Mouse (Mus musculus) ES-E14 (cell line): Measurements from ENCODE around the gene Gm960. TPM values are rescaled to one million over a fixed set of nuclear protein-coding genes. Genes with fewer than 3 reads are reported as not detected.
A peak's percentile ranks its signal among the peaks of the same experiment; 100 is the strongest.

Experiments
- DNase-seq: peaks from one replicate; pipeline ENCODE4 v3.0.0-alpha.2; 2013; ENCODE audit warnings: low read depth, low spot score
- H3K27ac ChIP-seq: 2 replicates; pipeline ENCODE4 v1.5.1; 2012; ENCODE audit warnings: low read depth, mild to moderate bottlenecking, low read length, moderate library complexity, mixed read lengths; ENCODE audit not compliant: poor library complexity, insufficient read depth, severe bottlenecking
- H3K36me3 ChIP-seq: 2 replicates; pipeline ENCODE4 v1.6.1; 2012; ENCODE audit warnings: mild to moderate bottlenecking, low read length, moderate library complexity, mixed read lengths; ENCODE audit not compliant: control insufficient read depth, poor library complexity, insufficient read depth, severe bottlenecking
- H3K4me1 ChIP-seq, 2 experiments: fragments of 150-350 bp in 1 of 2; sonication (generic) in 1 of 2; 2 replicates each; pipeline ENCODE4 v1.6.1; 2012; ENCODE audit warnings: low read length in 2 of 2, mild to moderate bottlenecking in 1 of 2, mixed read lengths in 1 of 2; ENCODE audit not compliant: control insufficient read depth in 2 of 2, insufficient read depth in 2 of 2, poor library complexity in 1 of 2
- H3K4me3 ChIP-seq, 2 experiments: fragments of 150-350 bp in 1 of 2; sonication (generic) in 1 of 2; 2 replicates each; pipeline ENCODE4 v1.5.1; 2012; ENCODE audit warnings: low read length in 2 of 2, low read depth in 1 of 2, mild to moderate bottlenecking in 1 of 2, mixed read lengths in 1 of 2; ENCODE audit not compliant: insufficient read depth in 1 of 2, poor library complexity in 1 of 2, severe bottlenecking in 1 of 2
- H3K9ac ChIP-seq: 2 replicates; pipeline ENCODE4 v1.6.1; 2012; ENCODE audit warnings: low read depth, mild to moderate bottlenecking, low read length, mixed read lengths; ENCODE audit not compliant: poor library complexity, insufficient read depth, severe bottlenecking
- H3K9me3 ChIP-seq: fragments of 150-350 bp; sonication (generic); 2 replicates; pipeline ENCODE4 v1.6.1; 2012; ENCODE audit warnings: low read depth, mild to moderate bottlenecking, low read length; ENCODE audit not compliant: control insufficient read depth, insufficient read depth
- CHD2 ChIP-seq: IDR thresholded peaks from 2 replicates; pipeline ENCODE4 v1.6.1; 2014; ENCODE audit warnings: mild to moderate bottlenecking, low read depth, low read length, inconsistent platforms
- HCFC1 ChIP-seq: IDR thresholded peaks from 2 replicates; pipeline ENCODE4 v1.6.1; 2012; ENCODE audit warnings: low read length, inconsistent platforms, borderline replicate concordance; ENCODE audit not compliant: insufficient read depth
- MAFK ChIP-seq: IDR thresholded peaks from 2 replicates; pipeline ENCODE4 v1.6.1; 2014; ENCODE audit warnings: mild to moderate bottlenecking, low read depth, low read length, inconsistent platforms; ENCODE audit not compliant: insufficient read depth
- ZC3H11A ChIP-seq: IDR thresholded peaks from 2 replicates; pipeline ENCODE4 v1.6.1; 2012; ENCODE audit warnings: low read depth, mild to moderate bottlenecking, inconsistent platforms, low read length, borderline replicate concordance
- ZNF384 ChIP-seq: IDR thresholded peaks from 2 replicates; pipeline ENCODE4 v1.6.1; 2012; ENCODE audit warnings: low read depth, low read length, inconsistent platforms
- in situ Hi-C, 2 experiments: fragments of 600-800 bp; cut with MboI; formaldehyde crosslinking; loops; one replicate each; pipeline ENCODE4 v1.15.1; 2025; ENCODE audit warnings: low sequenced_read_pairs in 2 of 2, inconsistent platforms in 1 of 2; ENCODE audit not compliant: unreplicated experiment in 2 of 2
- total RNA-seq: library from RNA; depleted of rRNA; stranded (reverse); fragments of 300-350 nt; gene quantifications from 2 replicates; pipeline ENCODE4 v1.2.3, GENCODE M21; 2012

The Gm960 gene
- total RNA-seq, 1 experiment = 1.1 TPM

DNA sequence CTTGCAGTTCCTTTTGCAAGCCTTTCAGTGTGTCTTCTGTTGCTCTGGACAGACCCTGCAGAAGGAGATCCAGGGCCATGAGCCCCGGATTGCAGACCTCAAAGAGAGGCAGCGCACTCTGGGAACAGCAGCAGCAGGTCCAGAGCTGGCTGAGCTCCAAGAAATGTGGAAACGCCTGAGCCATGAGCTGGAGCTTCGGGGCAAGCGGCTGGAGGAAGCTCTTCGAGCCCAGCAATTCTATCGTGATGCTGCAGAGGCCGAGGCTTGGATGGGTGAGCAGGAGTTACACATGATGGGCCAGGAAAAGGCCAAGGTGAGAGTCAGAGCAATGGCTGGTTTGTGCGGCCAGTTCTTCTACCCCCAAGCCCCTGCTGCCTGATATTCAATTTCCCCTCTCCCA lies 46.6 kb upstream of the Gm960 start:
- no peak overlapping the region for H3K4me3 ChIP-seq
- in situ Hi-C loops = loop anchor here in 1 of 2 experiments (25.0 kb wide), 1 partner anchor 108 kb away; the partner anchor contains the start of gene Rce1
- H3K4me1 ChIP-seq = no peaks in the 10 kb centered on the region
- H3K9ac ChIP-seq = no peak overlapping the region
- H3K27ac ChIP-seq = no peak overlapping the region
- H3K36me3 ChIP-seq = peaks cover 8% of the 10 kb centered on the region; the same call in 1 of the 2 replicates
- TF ChIP-seq ZC3H11A = no peak
- TF ChIP-seq ZNF384 = no peak
- TF ChIP-seq MAFK = no peak
- no peak for TF ChIP-seq HCFC1
- TF ChIP-seq CHD2 = no peak
- no peaks in the 10 kb centered on the region for H3K9me3 ChIP-seq
- no peak for DNase-seq

DNA sequence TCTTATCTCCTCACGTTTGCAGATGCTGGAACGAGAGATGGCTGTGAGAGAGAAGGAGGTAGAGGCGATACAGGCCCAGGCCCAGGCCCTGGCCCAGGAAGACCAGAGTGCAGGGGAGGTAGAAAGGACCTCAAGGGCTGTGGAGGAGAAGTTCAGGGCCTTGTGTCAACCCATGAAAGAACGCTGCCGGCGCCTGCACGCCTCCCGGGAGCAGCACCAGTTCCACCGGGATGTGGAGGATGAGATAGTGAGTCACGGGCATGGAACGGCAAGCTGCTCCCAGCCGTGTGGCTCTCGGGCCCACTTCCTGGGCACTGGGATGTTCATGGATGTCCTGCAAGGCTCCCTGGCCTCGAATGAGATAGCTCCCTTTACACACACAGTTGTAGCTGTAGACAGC lies 45.6 kb upstream of the Gm960 start:
- DNase-seq = no peak
- H3K9me3 ChIP-seq = no peaks in the 10 kb centered on the region
- no peak overlapping the region for H3K27ac ChIP-seq
- peaks cover 11% of the 10 kb centered on the region; the same call in 1 of the 2 replicates for H3K36me3 ChIP-seq
- H3K4me3 ChIP-seq = no peak overlapping the region
- H3K4me1 ChIP-seq = peaks cover 0 to 2% of the 10 kb centered on the region in 2 experiments; a peak in 1 of 4 replicates
- TF ChIP-seq CHD2 (no peak), ZC3H11A (no peak), MAFK (no peak), HCFC1 (no peak), ZNF384 (no peak)
- in situ Hi-C loops = loop anchor here (5.0 to 25.0 kb wide), 2 partner anchors 97 to 107 kb away; partner anchors contain the start of gene Rce1 (in 1 of the 2)
- H3K9ac ChIP-seq = no peak overlapping the region

DNA sequence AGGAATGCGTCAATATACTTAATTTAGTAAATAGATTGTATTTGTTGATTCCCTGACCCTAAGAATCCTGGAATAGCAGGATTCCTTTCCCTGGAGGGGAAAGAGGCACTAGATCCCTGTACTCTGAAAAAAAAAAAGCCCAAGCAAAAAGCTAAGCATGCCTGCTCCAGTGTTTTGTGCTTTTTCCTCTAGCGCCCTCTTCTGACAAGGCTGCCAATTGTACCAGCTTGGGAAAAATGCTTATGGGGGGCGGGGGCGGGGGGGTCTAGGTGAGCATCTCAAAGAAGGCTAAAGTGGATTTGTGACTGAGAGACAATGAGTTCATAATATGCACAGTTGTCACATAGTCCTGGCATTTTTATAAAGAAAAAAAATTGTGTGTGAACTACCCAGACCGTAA lies 45.1 kb upstream of the Gm960 start:
- no peak overlapping the region for H3K27ac ChIP-seq
- in situ Hi-C loops = loop anchor here (5.0 to 25.0 kb wide), 2 partner anchors 96 to 106 kb away; partner anchors contain the start of gene Rce1 (in 1 of the 2)
- H3K36me3 ChIP-seq = peaks cover 11% of the 10 kb centered on the region; the same call in 1 of the 2 replicates
- no peaks in the 10 kb centered on the region for H3K9me3 ChIP-seq
- DNase-seq = peak; percentile 43
- H3K9ac ChIP-seq = no peak overlapping the region
- H3K4me3 ChIP-seq = no peak overlapping the region
- H3K4me1 ChIP-seq = peaks cover 0 to 3% of the 10 kb centered on the region in 2 experiments; a peak in 1 of 4 replicates
- no peak for TF ChIP-seq HCFC1
- 0 out of 2 replicates have a peak, but pooled peaks have one; percentile 12 for TF ChIP-seq ZC3H11A
- peak; percentile 87 for TF ChIP-seq ZNF384

DNA sequence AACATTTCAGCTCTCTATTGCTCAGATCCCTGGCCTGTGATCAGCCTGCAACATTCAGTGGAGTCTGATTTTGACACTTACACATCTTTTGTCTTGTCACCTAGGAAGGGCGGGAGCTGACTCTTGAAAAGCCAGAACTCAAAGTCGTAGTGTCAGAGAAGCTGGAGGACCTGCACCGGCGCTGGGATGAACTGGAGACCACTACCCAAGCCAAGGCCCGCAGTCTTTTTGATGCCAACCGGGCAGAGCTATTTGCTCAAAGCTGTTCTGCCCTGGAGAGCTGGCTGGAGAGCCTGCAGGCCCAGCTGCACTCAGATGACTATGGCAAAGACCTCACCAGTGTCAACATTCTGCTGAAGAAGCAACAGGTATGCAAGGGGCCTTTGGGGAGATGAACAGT lies 43.8 kb upstream of the Gm960 start:
- H3K9ac ChIP-seq = no peak overlapping the region
- H3K36me3 ChIP-seq = peaks cover 11% of the 10 kb centered on the region; the same call in 1 of the 2 replicates
- H3K27ac ChIP-seq = no peak overlapping the region
- H3K9me3 ChIP-seq = no peaks in the 10 kb centered on the region
- TF ChIP-seq MAFK = no peak
- TF ChIP-seq HCFC1 = no peak
- no peak for TF ChIP-seq ZNF384
- TF ChIP-seq CHD2 = no peak
- TF ChIP-seq ZC3H11A = no peak
- H3K4me3 ChIP-seq = no peak overlapping the region
- no peak for DNase-seq
- H3K4me1 ChIP-seq = peaks cover 0 to 3% of the 10 kb centered on the region in 2 experiments; a peak in 1 of 4 replicates
- in situ Hi-C loops = loop anchor here (5.0 to 25.0 kb wide), 2 partner anchors 95 to 105 kb away; partner anchors contain the start of gene Rce1 (in 1 of the 2)
